Mouse (Mus musculus) embryonic fibroblast, embryonic 13.5 days (primary cell): ENCODE results near the gene Cdca5.

Experiments
- CTCF ChIP-seq: IDR thresholded peaks from 2 replicates; pipeline ENCODE4 v1.5.1; 2011; ENCODE audit warnings: mild to moderate bottlenecking, control low read depth, low read length, moderate library complexity, borderline replicate concordance; ENCODE audit not compliant: insufficient read depth
- POLR2A ChIP-seq: IDR thresholded peaks from 2 replicates; pipeline ENCODE4 v1.6.1; 2011; ENCODE audit warnings: low read depth, mild to moderate bottlenecking, control low read depth, low read length, moderate library complexity

GRCm38 (mm10) chr19:6117986-6118676, 33.3 kb downstream of the Cdca5 start, which contains the start of gene Sac3d1:
- TF ChIP-seq CTCF (no peak), POLR2A (peak; percentile 50)
